Mouse (Mus musculus): ENCODE measurements around the gene Clic1. TPM values are rescaled to one million over a fixed set of nuclear protein-coding genes. Genes with fewer than 3 reads are reported as not detected.
"Not testable (repeated sequence)": the region's sequence is repeated elsewhere in the genome, so short reads cannot be mapped to it uniquely, and the experiment has no call there.

Gene Clic1
- polyA plus RNA-seq, 2 experiments = 103 to 229 TPM

- Histone ChIP-seq H3K9ac (ENCODE audit: low read depth, low read length, severe bottlenecking) (peak overlapping the region; percentile 78), H3K27me3 (ENCODE audit: control insufficient read depth, insufficient read depth, low read length) (no peaks in the 10 kb centered on the region), H3K36me3 (ENCODE audit: control insufficient read depth, insufficient read depth, low read length) (peaks cover 43% of the 10 kb centered on the region), H3K4me1 (ENCODE audit: control insufficient read depth, insufficient read depth, low read length) (peaks cover 16% of the 10 kb centered on the region), H3K9me3 (ENCODE audit: control insufficient read depth, low read length) (no peaks in the 10 kb centered on the region), H3K4me3 (replicated peaks; ENCODE audit: low read length) (peak overlapping the region; percentile 91), H3K27ac (replicated peaks; ENCODE audit: low read depth, low read length) (no peak overlapping the region), H3K4me2 (replicated peaks; ENCODE audit: low read depth, low read length, severe bottlenecking) (peak overlapping the region; percentile 88)
- DNase-seq (ENCODE audit: low spot score) (no peak), ATAC-seq (ENCODE audit: low FRiP score, low read depth) (no peak)
- TF ChIP-seq POLR2A (IDR thresholded peaks at IDR 0.05; ENCODE audit: borderline replicate concordance, extremely low read depth, insufficient read depth, insufficient read length) = no peak
- 64% methylated on average over 9 of the region's 9 CpGs for WGBS
Observed at GRCm38 (mm10) chr17:35003022-35003838, 46.5 kb upstream of the Clic1 start.

- no peak overlapping the region for H3K4me2 ChIP-seq (replicated peaks; ENCODE audit: low read depth, low read length, severe bottlenecking)
- no peak for TF ChIP-seq POLR2A (IDR thresholded peaks at IDR 0.05; ENCODE audit: borderline replicate concordance, extremely low read depth, insufficient read depth, insufficient read length)
- 95% methylated on average over 17 of the region's 17 CpGs for WGBS
- no peaks in the 10 kb centered on the region for H3K27me3 ChIP-seq (ENCODE audit: control insufficient read depth, insufficient read depth, low read length)
- peaks cover 51% of the 10 kb centered on the region for H3K36me3 ChIP-seq (ENCODE audit: control insufficient read depth, insufficient read depth, low read length)
- H3K4me1 ChIP-seq (ENCODE audit: control insufficient read depth, insufficient read depth, low read length) = peaks cover 16% of the 10 kb centered on the region
- H3K27ac ChIP-seq (replicated peaks; ENCODE audit: low read depth, low read length) = no peak overlapping the region
- H3K9ac ChIP-seq (ENCODE audit: low read depth, low read length, severe bottlenecking) = no peak overlapping the region
- no peak overlapping the region for H3K4me3 ChIP-seq (replicated peaks; ENCODE audit: low read length)
- ATAC-seq (ENCODE audit: low FRiP score, low read depth) (no peak), DNase-seq (ENCODE audit: low spot score) (no peak)
- no peaks in the 10 kb centered on the region for H3K9me3 ChIP-seq (ENCODE audit: control insufficient read depth, low read length)
Observed at GRCm38 (mm10) chr17:35004075-35004717, 45.6 kb upstream of the Clic1 start.

- Histone ChIP-seq H3K9ac (ENCODE audit: low read depth, low read length, severe bottlenecking) (no peak overlapping the region), H3K4me1 (ENCODE audit: control insufficient read depth, insufficient read depth, low read length) (peaks cover 11% of the 10 kb centered on the region), H3K36me3 (ENCODE audit: control insufficient read depth, insufficient read depth, low read length) (peaks cover 58% of the 10 kb centered on the region), H3K27me3 (ENCODE audit: control insufficient read depth, insufficient read depth, low read length) (no peaks in the 10 kb centered on the region), H3K27ac (replicated peaks; ENCODE audit: low read depth, low read length) (no peak overlapping the region), H3K4me3 (replicated peaks; ENCODE audit: low read length) (no peak overlapping the region), H3K9me3 (ENCODE audit: control insufficient read depth, low read length) (no peaks in the 10 kb centered on the region), H3K4me2 (replicated peaks; ENCODE audit: low read depth, low read length, severe bottlenecking) (no peak overlapping the region)
- TF ChIP-seq POLR2A (IDR thresholded peaks at IDR 0.05; ENCODE audit: borderline replicate concordance, extremely low read depth, insufficient read depth, insufficient read length) = no peak
- WGBS = 93% methylated on average over 10 of the region's 10 CpGs
- DNase-seq (ENCODE audit: low spot score) (no peak), ATAC-seq (ENCODE audit: low FRiP score, low read depth) (no peak)
Observed at GRCm38 (mm10) chr17:35005158-35005557, 44.6 kb upstream of the Clic1 start.

- 94% methylated on average over 4 of the region's 5 CpGs for WGBS
- peaks cover 11% of the 10 kb centered on the region for H3K4me1 ChIP-seq (ENCODE audit: control insufficient read depth, insufficient read depth, low read length)
- not testable (repeated sequence) for H3K4me3 ChIP-seq (replicated peaks; ENCODE audit: low read length); H3K9me3 ChIP-seq (ENCODE audit: control insufficient read depth, low read length); ATAC-seq (ENCODE audit: low FRiP score, low read depth); H3K9ac ChIP-seq (ENCODE audit: low read depth, low read length, severe bottlenecking); H3K27ac ChIP-seq (replicated peaks; ENCODE audit: low read depth, low read length); DNase-seq (ENCODE audit: low spot score); H3K4me2 ChIP-seq (replicated peaks; ENCODE audit: low read depth, low read length, severe bottlenecking); H3K27me3 ChIP-seq (ENCODE audit: control insufficient read depth, insufficient read depth, low read length)
- H3K36me3 ChIP-seq (ENCODE audit: control insufficient read depth, insufficient read depth, low read length) = peaks cover 66% of the 10 kb centered on the region
Observed at GRCm38 (mm10) chr17:35005902-35006301, 43.9 kb upstream of the Clic1 start.

- H3K27ac ChIP-seq (replicated peaks; ENCODE audit: low read depth, low read length) = no peak overlapping the region
- no peaks in the 10 kb centered on the region for H3K27me3 ChIP-seq (ENCODE audit: control insufficient read depth, insufficient read depth, low read length)
- ATAC-seq (ENCODE audit: low FRiP score, low read depth) (no peak), DNase-seq (ENCODE audit: low spot score) (no peak)
- no peaks in the 10 kb centered on the region for H3K9me3 ChIP-seq (ENCODE audit: control insufficient read depth, low read length)
- H3K4me3 ChIP-seq (replicated peaks; ENCODE audit: low read length) = no peak overlapping the region
- TF ChIP-seq POLR2A (IDR thresholded peaks at IDR 0.05; ENCODE audit: borderline replicate concordance, extremely low read depth, insufficient read depth, insufficient read length) = no peak
- peaks cover 82% of the 10 kb centered on the region for H3K36me3 ChIP-seq (ENCODE audit: control insufficient read depth, insufficient read depth, low read length)
- peaks cover 6% of the 10 kb centered on the region for H3K4me1 ChIP-seq (ENCODE audit: control insufficient read depth, insufficient read depth, low read length)
- no peak overlapping the region for H3K9ac ChIP-seq (ENCODE audit: low read depth, low read length, severe bottlenecking)
- WGBS = 95% methylated on average over 7 of the region's 7 CpGs
- H3K4me2 ChIP-seq (replicated peaks; ENCODE audit: low read depth, low read length, severe bottlenecking) = no peak overlapping the region
Observed at GRCm38 (mm10) chr17:35007387-35007991, 42.3 kb upstream of the Clic1 start.
